ENCODE assay signal across 8 mouse cellular contexts in genomic region chr17:5491801-5492745, GRCm38 (mm10). TPM values are rescaled to one million over a fixed set of nuclear protein-coding genes. Genes with fewer than 3 reads are reported as not detected.
DNase-seq lines count a peak whose midpoint lies in the region; ATAC-seq and TF ChIP-seq lines count a peak whose summit lies in the region.

Zdhhc14 (plus strand) TSS chr17:5492557.

- H3K27me3 ChIP-seq in erythroblast, embryonic 14.5 days (ENCODE audit: control insufficient read depth) = no peaks in the 10 kb centered on the region
- peaks cover 54% of the 10 kb centered on the region for H3K27me3 ChIP-seq in heart, embryonic 10.5 days (ENCODE audit: insufficient read depth, poor library complexity, severe bottlenecking)
- peaks cover 32% of the 10 kb centered on the region for H3K27me3 ChIP-seq in kidney, embryonic 15.5 days
- H3K27me3 ChIP-seq in limb, embryonic 15.5 days = peaks cover 17% of the 10 kb centered on the region; the same call in 1 of the 2 replicates
- H3K27me3 ChIP-seq in midbrain, postnatal 0 days (ENCODE audit: insufficient read depth, low read length) = no peaks in the 10 kb centered on the region

- peak; percentile 93 for ATAC-seq in kidney, embryonic 15.5 days (replicated peaks; ENCODE audit: low FRiP score)
- peak; percentile 90 for ATAC-seq in limb, embryonic 15.5 days (ENCODE audit: insufficient number of reproducible peaks, low FRiP score, low TSS enrichment, low read depth)
- peak; percentile 88 for ATAC-seq in midbrain, postnatal 0 days (ENCODE audit: low FRiP score)

- H3K9ac ChIP-seq in kidney, embryonic 15.5 days = peak within 1 kb of the TSS; percentile 70
- peak within 1 kb of the TSS; percentile 63 for H3K9ac ChIP-seq in limb, embryonic 15.5 days
- peak within 1 kb of the TSS; percentile 74 for H3K9ac ChIP-seq in midbrain, postnatal 0 days (replicated peaks; ENCODE audit: low read length, poor library complexity, severe bottlenecking)

- peak; percentile 92 for DNase-seq in CD4-positive, CD25-positive, alpha-beta regulatory T cell, adult 2 months (ENCODE audit: low read depth, low spot score)
- peak; percentile 81 for DNase-seq in brain, embryonic 18.5 days (ENCODE audit: low read depth, low spot score)
- DNase-seq in heart, embryonic 10.5 days (ENCODE audit: low spot score) = peak; percentile 97
- peak; percentile 91 for DNase-seq in midbrain, postnatal 0 days (ENCODE audit: low spot score)
- peak; percentile 92 to 94 for DNase-seq in spleen, postnatal 10 days (ENCODE audit: low spot score in 2 of 2)

- H3K27ac ChIP-seq in heart, embryonic 10.5 days = peak within 1 kb of the TSS; percentile 91
- peak within 1 kb of the TSS; percentile 92 for H3K27ac ChIP-seq in kidney, embryonic 15.5 days
- peak within 1 kb of the TSS; percentile 91 for H3K27ac ChIP-seq in limb, embryonic 15.5 days
- H3K27ac ChIP-seq in midbrain, postnatal 0 days (ENCODE audit: low read depth, low read length) = peak within 1 kb of the TSS; percentile 93

- TF ChIP-seq CTCF in midbrain, postnatal 0 days (IDR thresholded peaks at IDR 0.05) = peak; percentile 22; the same call in 1 of the 2 replicates

- H3K36me3 ChIP-seq in erythroblast, embryonic 14.5 days (ENCODE audit: control insufficient read depth) = peaks cover 27% of the 10 kb centered on the region
- H3K36me3 ChIP-seq in heart, embryonic 10.5 days = no peaks in the 10 kb centered on the region
- no peaks in the 10 kb centered on the region for H3K36me3 ChIP-seq in kidney, embryonic 15.5 days
- H3K36me3 ChIP-seq in limb, embryonic 15.5 days = no peaks in the 10 kb centered on the region
- H3K36me3 ChIP-seq in midbrain, postnatal 0 days (ENCODE audit: insufficient read depth, low read length) = no peaks in the 10 kb centered on the region

- H3K4me3 ChIP-seq in erythroblast, embryonic 14.5 days (replicated peaks) = peak within 1 kb of the TSS; percentile 93
- H3K4me3 ChIP-seq in heart, embryonic 10.5 days = peak within 1 kb of the TSS; percentile 89
- peak within 1 kb of the TSS; percentile 69 for H3K4me3 ChIP-seq in kidney, embryonic 15.5 days (replicated peaks)
- H3K4me3 ChIP-seq in limb, embryonic 15.5 days = peak within 1 kb of the TSS; percentile 65
- H3K4me3 ChIP-seq in midbrain, postnatal 0 days (ENCODE audit: low read depth, low read length) = peak within 1 kb of the TSS; percentile 87

- H3K9me3 ChIP-seq in erythroblast, embryonic 14.5 days (ENCODE audit: control insufficient read depth, low read length) = no peaks in the 10 kb centered on the region
- H3K9me3 ChIP-seq in heart, embryonic 10.5 days = no peaks in the 10 kb centered on the region
- H3K9me3 ChIP-seq in kidney, embryonic 15.5 days (replicated peaks) = no peaks in the 10 kb centered on the region
- H3K9me3 ChIP-seq in limb, embryonic 15.5 days = no peaks in the 10 kb centered on the region
- H3K9me3 ChIP-seq in midbrain, postnatal 0 days (ENCODE audit: low read length) = no peaks in the 10 kb centered on the region

- under 1% methylated on average over 70 of the region's 70 CpGs for WGBS in heart, embryonic 10.5 days
- WGBS in kidney, embryonic 15.5 days = 1% methylated on average over 70 of the region's 70 CpGs
- under 1% methylated on average over 55 of the region's 70 CpGs for WGBS in limb, embryonic 15.5 days
- under 1% methylated on average over 65 of the region's 70 CpGs for WGBS in midbrain, postnatal 0 days

- peak within 1 kb of the TSS; percentile 99 for H3K4me2 ChIP-seq in kidney, embryonic 15.5 days
- H3K4me2 ChIP-seq in limb, embryonic 15.5 days = peak within 1 kb of the TSS; percentile 95
- peak within 1 kb of the TSS; percentile 96 for H3K4me2 ChIP-seq in midbrain, postnatal 0 days (ENCODE audit: low read depth, low read length, poor library complexity, severe bottlenecking)

- peaks cover 59% of the 10 kb centered on the region for H3K4me1 ChIP-seq in erythroblast, embryonic 14.5 days (ENCODE audit: control insufficient read depth)
- H3K4me1 ChIP-seq in heart, embryonic 10.5 days = peaks cover 23% of the 10 kb centered on the region
- H3K4me1 ChIP-seq in kidney, embryonic 15.5 days = peaks cover 27% of the 10 kb centered on the region
- H3K4me1 ChIP-seq in limb, embryonic 15.5 days = peaks cover 18% of the 10 kb centered on the region
- peaks cover 17% of the 10 kb centered on the region for H3K4me1 ChIP-seq in midbrain, postnatal 0 days (ENCODE audit: insufficient read depth, low read length)

RNA-seq across cellular contexts. Expression of gene Zdhhc14, which starts in this region (rescaled TPM):
- 6.5 and 6.7 TPM in 2 replicates for polyA plus RNA-seq in erythroblast, embryonic 14.5 days (2012)
- 1.2 and 1.6 TPM in 2 replicates for polyA plus RNA-seq in heart, embryonic 10.5 days (2016; fragmentation: Nextera tagmentation; extraction: Ambion mirVana)
- 2.5 and 3.3 TPM in 2 replicates for polyA plus RNA-seq in kidney, embryonic 15.5 days (2015; fragmentation: Nextera tagmentation; extraction: Ambion mirVana)
- 4.4 and 5.1 TPM in 2 replicates for polyA plus RNA-seq in limb, embryonic 15.5 days (2015; fragmentation: Nextera tagmentation; extraction: Ambion mirVana)
- 18.3 and 19.5 TPM in 2 replicates for total RNA-seq in midbrain, postnatal 0 days (2014; rRNA removed)
- 8.5 and 9.6 TPM in 2 replicates for polyA plus RNA-seq in midbrain, postnatal 0 days (2015; fragmentation: Nextera tagmentation; extraction: Ambion mirVana)

Comparison
In these comparisons a context has a peak if more than half of its experiments do, and no peak if none do; other contexts are left out.
1. Peak in every context shown above with its lines: DNase-seq, ATAC-seq, H3K4me3 ChIP-seq and H3K27ac ChIP-seq.